Mouse (Mus musculus) E14TG2a.4 (cell line): ENCODE results near the gene Myo1h.

ENCODE experiments used
- H3K27me3 ChIP-seq: 2 replicates; pipeline ENCODE4 v1.6.1; 2014; ENCODE audit warnings: low read length, control low read depth; ENCODE audit not compliant: insufficient read depth
- H3K36me3 ChIP-seq: 2 replicates; pipeline ENCODE4 v1.6.1; 2014; ENCODE audit warnings: low read length, control low read depth; ENCODE audit not compliant: insufficient read depth
- H3K4me1 ChIP-seq: replicated peaks from 2 replicates; pipeline ENCODE4 v1.6.1; 2014; ENCODE audit warnings: low read depth, low read length, control low read depth
- H3K4me3 ChIP-seq: replicated peaks from 2 replicates; pipeline ENCODE4 v1.5.1; 2014; ENCODE audit warnings: mild to moderate bottlenecking, low read length
- H3K9me3 ChIP-seq: 2 replicates; pipeline ENCODE4 v1.6.1; 2014; ENCODE audit warnings: low read length, control low read depth
- CTCF ChIP-seq: conservative IDR thresholded peaks from 2 replicates; pipeline ENCODE4 v1.5.1; 2014; ENCODE audit warnings: low read length
- NANOG ChIP-seq: IDR thresholded peaks from 2 replicates; pipeline ENCODE4 v1.6.1; 2014; ENCODE audit warnings: borderline replicate concordance, low read length, mixed read lengths
- POU5F1 ChIP-seq: IDR thresholded peaks from 2 replicates; pipeline ENCODE4 v1.6.1; 2014; ENCODE audit warnings: low read length, borderline replicate concordance

The Myo1h gene

GRCm38 (mm10) chr5:114285398-114285700 is 3.6 kb upstream of the Myo1h start:
- no peak for TF ChIP-seq CTCF
- no peak for TF ChIP-seq POU5F1
- TF ChIP-seq NANOG: no peak
- Histone ChIP-seq H3K27me3 (peaks cover 25% of the 10 kb centered on the region), H3K4me1 (peaks cover 44% of the 10 kb centered on the region), H3K4me3 (no peak overlapping the region), H3K9me3 (no peaks in the 10 kb centered on the region), H3K36me3 (no peaks in the 10 kb centered on the region)

GRCm38 (mm10) chr5:114286102-114286501 is 2.9 kb upstream of the Myo1h start:
- no peaks in the 10 kb centered on the region for H3K9me3 ChIP-seq
- H3K4me1 ChIP-seq: peaks cover 44% of the 10 kb centered on the region
- TF ChIP-seq POU5F1 (no peak), CTCF (peak; percentile 66), NANOG (no peak)
- H3K36me3 ChIP-seq: no peaks in the 10 kb centered on the region
- peaks cover 22% of the 10 kb centered on the region for H3K27me3 ChIP-seq
- no peak overlapping the region for H3K4me3 ChIP-seq

DNA sequence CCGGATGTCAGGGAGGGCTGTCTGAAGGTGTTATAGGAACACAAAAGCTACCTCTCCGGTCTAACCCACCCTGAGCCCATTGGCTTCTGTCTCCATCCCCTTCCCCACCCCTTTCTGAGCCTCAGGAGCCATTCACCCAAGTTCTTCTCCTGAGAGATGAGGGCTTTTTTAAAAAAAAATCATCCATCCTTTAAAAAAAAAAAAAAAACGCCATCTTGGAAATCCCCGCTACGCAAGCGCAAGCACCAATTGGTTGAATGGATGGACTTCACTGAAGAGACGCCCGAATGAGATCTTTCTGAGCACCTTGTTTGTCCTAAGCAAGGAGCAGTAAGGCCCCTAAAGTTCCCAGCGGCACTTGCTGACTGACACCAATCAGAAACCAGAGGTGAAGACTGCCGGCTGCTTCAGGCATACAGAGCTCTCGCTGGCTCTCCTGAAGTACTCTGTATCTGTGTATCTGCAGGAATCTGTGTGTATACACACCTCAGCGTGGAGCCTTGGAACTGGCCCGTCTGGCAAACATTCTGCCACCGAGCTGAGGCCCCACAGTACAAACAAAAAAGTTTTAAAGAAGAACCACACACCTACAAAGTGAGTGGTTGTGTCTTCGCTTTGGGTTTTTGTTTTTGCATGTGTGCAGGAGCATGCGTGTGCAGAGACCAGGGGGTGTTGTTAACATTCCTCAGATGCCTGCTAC is 1.9 kb upstream of the Myo1h start:
- H3K9me3 ChIP-seq: no peaks in the 10 kb centered on the region
- TF ChIP-seq NANOG (no peak), CTCF (no peak), POU5F1 (no peak)
- H3K4me3 ChIP-seq: peak overlapping the region; percentile 20; the same call in 1 of the 2 replicates
- no peaks in the 10 kb centered on the region for H3K36me3 ChIP-seq
- H3K4me1 ChIP-seq: peaks cover 44% of the 10 kb centered on the region
- H3K27me3 ChIP-seq: peaks cover 19% of the 10 kb centered on the region

- peaks cover 19% of the 10 kb centered on the region for H3K27me3 ChIP-seq
- no peaks in the 10 kb centered on the region for H3K9me3 ChIP-seq
- H3K4me3 ChIP-seq: no peak overlapping the region
- peaks cover 44% of the 10 kb centered on the region for H3K4me1 ChIP-seq
- no peaks in the 10 kb centered on the region for H3K36me3 ChIP-seq
- TF ChIP-seq NANOG: no peak
- TF ChIP-seq POU5F1: no peak
- no peak for TF ChIP-seq CTCF
Observed at GRCm38 (mm10) chr5:114288396-114288795, 570 bp upstream of the Myo1h start.

GRCm38 (mm10) chr5:114290004-114290403 is 1.0 kb downstream of the Myo1h start:
- peaks cover 19% of the 10 kb centered on the region for H3K27me3 ChIP-seq
- H3K9me3 ChIP-seq: no peaks in the 10 kb centered on the region
- no peak for TF ChIP-seq CTCF
- TF ChIP-seq NANOG: no peak
- TF ChIP-seq POU5F1: no peak
- no peaks in the 10 kb centered on the region for H3K36me3 ChIP-seq
- peaks cover 40% of the 10 kb centered on the region for H3K4me1 ChIP-seq
- H3K4me3 ChIP-seq: no peak overlapping the region

DNA sequence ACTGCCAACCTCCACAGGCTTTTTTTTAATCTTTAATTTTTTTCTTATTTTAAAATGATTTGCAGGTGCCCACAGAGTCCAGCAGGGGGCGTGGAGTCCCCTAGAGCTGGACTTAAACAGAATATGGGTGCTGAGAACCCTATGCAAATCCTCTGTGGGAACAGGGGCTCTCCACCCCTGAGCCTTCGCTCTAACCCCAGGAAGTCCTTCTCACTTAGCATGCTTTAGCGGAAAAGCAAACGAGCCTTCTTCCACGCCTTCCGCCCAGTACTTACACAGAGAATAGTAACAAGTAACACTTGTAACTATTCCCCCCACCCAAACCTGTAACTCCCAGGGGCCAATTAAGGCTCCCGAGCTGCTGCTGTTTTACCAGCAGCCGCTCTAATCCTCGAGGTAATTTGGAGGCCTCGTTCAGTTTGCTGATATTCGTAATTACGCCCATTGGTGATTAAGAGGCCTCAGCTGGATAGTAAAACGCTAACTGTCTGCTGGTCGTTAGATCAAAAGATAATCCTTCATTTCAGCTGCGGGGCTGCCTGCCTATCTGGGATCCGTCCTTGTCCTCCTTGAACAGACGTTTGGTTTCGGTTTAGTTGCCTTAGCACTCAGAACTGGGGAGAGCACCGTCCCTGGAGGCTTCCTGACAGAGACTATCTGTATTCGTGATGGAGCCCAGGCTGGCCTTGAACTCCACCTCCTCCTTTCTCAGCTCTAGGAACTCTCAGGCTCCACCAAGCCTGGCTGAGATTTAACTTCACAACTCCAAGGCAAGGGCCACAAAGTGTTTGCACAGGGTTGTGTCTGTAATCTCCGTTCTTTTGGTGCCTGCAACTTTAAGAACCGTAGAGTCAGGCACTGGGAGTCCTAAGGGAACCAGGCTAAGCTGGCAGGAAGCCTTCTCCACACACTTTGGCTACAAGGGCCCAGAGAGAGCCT is 8.0 kb downstream of the Myo1h start:
- Histone ChIP-seq H3K4me1 (peaks cover 36% of the 10 kb centered on the region), H3K9me3 (no peaks in the 10 kb centered on the region), H3K4me3 (peak overlapping the region; percentile 29), H3K36me3 (no peaks in the 10 kb centered on the region), H3K27me3 (peaks cover 13% of the 10 kb centered on the region)
- TF ChIP-seq CTCF (peak; percentile 63), POU5F1 (no peak), NANOG (no peak)

- H3K36me3 ChIP-seq: no peaks in the 10 kb centered on the region
- H3K4me1 ChIP-seq: peaks cover 36% of the 10 kb centered on the region
- no peaks in the 10 kb centered on the region for H3K9me3 ChIP-seq
- TF ChIP-seq POU5F1 (no peak), CTCF (no peak), NANOG (no peak)
- H3K4me3 ChIP-seq: no peak overlapping the region
- peaks cover 16% of the 10 kb centered on the region for H3K27me3 ChIP-seq
Observed at GRCm38 (mm10) chr5:114298212-114298894, 9.4 kb downstream of the Myo1h start.

DNA sequence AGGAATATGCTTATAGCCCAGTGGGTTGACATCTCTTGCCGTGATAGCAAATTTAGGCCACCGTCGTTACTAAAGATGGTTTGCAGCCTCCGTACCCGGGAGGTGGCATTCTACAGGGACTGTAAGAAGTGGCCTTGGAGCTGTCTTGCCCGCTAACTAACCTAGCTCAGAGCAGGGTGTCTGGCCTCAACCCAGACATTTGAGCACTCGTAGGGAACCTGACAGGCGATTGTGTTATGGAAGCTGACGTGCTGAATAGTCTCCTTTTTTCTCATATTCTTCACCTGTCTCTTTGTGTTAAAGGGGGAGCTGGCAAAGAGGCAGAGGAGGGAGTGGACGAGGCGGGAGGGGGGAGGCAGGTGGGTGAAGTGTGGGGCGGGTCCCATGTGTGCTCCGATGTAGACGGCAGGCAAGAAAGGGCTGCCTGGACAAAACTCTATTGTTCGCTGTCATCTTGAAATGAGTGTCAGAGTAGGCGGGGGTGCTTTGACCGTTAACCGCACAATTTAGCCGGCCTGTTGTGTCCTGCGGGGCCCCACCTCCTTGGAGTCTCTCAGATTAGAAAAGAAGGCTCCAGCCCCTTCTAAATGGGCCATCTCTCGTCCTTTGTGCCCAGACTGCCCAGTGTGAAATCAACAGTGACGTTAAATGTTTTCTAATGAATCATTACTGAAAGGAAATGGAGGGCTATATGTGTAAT is 10.3 kb downstream of the Myo1h start:
- no peak overlapping the region for H3K4me3 ChIP-seq
- H3K36me3 ChIP-seq: no peaks in the 10 kb centered on the region
- H3K27me3 ChIP-seq: peaks cover 16% of the 10 kb centered on the region
- H3K9me3 ChIP-seq: no peaks in the 10 kb centered on the region
- H3K4me1 ChIP-seq: peaks cover 36% of the 10 kb centered on the region
- TF ChIP-seq CTCF: no peak
- TF ChIP-seq NANOG: no peak
- TF ChIP-seq POU5F1: no peak
